Mouse (Mus musculus): ENCODE data around the gene Vav2. TPM values are rescaled to one million over a fixed set of nuclear protein-coding genes. Genes with fewer than 3 reads are reported as not detected.

Gene Vav2
- polyA plus RNA-seq, 1 experiment from 2014 or later = 36.7 TPM

DNA sequence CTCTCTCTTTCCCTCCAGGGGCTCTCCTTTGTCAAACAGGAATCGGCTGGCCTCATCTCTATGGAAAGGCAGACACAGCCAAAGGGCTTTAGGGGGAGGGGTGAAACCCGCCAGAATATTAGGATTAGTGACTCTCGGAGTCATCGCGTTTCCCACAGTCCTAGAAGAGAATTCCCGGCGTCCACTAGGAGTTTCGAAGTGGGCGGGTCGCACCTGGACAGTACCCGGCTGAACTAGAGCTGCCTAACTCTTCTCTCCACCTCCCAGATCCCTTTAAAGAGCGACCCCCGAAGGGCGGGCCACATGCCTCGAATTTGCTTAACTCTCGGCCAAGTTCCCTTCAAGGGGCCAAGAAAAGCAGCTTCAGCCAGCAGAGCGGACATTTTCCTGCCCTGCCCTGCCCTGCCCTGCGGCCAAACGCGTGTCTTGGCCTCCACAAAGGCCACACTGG lies 1.6 kb downstream of the Vav2 start:
- in situ Hi-C loops (cut with MboI; ENCODE audit: low pct_unique_long_range_greater_than_20kb) = loop anchor here (5.0 to 25.0 kb wide), 2 partner anchors 138 to 388 kb away; partner anchors contain the start of gene Slc2a6
- POLR2A ChIA-PET = interaction anchor here (0.8 to 1.2 kb wide), 2 partner anchors 107 to 114 kb away, joined by 3 to 6 read pairs; no protein-coding TSS in a partner anchor
- CTCF ChIA-PET = no interaction called here
- TF ChIP-seq CTCF (IDR thresholded peaks at IDR 0.05) = no peak
- no peaks in the 10 kb centered on the region for H3K27me3 ChIP-seq
- ATAC-seq (no peak), DNase-seq (ENCODE audit: low read depth, low spot score) (no peak)

DNA sequence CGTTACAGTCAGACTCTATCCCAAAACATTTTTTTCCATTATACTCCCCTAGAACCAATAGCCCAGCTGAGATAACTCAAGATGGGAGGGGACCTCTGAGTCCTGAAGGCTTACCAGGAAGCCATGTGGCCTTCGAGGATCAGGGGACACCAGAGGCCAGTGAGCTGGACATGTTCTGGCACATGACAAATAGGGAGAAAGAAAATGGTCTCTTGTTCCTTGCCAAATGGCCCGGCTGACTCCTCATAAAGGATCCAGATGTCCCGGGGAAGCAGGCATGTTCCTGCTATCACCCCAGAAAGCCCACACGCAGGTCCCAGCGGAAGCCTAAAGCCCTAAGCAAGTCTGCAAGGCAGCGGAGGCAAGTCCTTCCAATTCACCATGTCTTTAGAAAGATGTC lies 3.2 kb downstream of the Vav2 start:
- ATAC-seq (no peak), DNase-seq (ENCODE audit: low read depth, low spot score) (no peak)
- H3K27me3 ChIP-seq = no peaks in the 10 kb centered on the region
- in situ Hi-C loops (cut with MboI; ENCODE audit: low pct_unique_long_range_greater_than_20kb) = loop anchor here (5.0 to 25.0 kb wide), 2 partner anchors 46 to 786 kb away; partner anchors contain the start of gene Fam69b
- no peak for TF ChIP-seq CTCF (IDR thresholded peaks at IDR 0.05)
- CTCF ChIA-PET = no interaction called here
- POLR2A ChIA-PET = no interaction called here

DNA sequence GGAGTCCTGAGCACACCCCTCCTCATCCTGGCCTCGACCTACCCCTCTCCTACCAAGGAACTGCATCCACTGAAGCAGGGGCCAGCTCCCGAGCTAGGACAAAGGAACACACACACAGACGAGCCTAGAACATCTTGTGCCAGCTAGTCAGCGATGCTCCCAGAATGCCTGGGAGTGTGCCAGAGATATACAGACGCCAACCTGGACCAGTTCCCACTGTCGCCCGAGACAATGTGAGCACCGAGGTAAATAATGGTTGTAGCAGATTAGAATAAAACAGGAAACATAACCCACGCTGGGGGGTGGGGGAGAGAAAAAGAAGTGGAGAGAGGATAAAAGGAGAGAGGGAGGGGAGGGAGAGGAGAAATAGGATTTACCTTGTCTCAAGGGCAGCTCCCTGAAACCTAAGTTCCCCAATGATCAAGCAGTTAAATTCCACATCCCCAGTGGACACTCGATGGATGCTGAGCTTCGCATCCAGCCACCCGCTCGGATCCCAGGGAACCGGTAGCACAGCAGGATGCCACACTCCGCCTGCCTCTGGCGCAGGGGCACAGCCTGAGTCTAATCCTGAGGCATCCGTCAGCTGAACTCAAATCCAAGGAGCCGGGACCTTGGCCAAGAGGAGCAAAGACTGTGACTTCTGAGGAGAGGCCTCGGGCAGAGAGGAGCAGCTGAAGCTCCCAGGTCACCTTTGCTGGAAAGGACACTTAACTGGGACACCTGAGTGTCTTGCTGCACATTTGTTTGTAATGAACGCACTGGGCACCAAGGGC lies 5.4 kb downstream of the Vav2 start:
- in situ Hi-C loops (cut with MboI; ENCODE audit: low pct_unique_long_range_greater_than_20kb) = loop anchor here (5.0 to 25.0 kb wide), 2 partner anchors 44 to 784 kb away; partner anchors contain the start of gene Fam69b
- DNase-seq (ENCODE audit: low read depth, low spot score) = no peak
- no peaks in the 10 kb centered on the region for H3K27me3 ChIP-seq

DNA sequence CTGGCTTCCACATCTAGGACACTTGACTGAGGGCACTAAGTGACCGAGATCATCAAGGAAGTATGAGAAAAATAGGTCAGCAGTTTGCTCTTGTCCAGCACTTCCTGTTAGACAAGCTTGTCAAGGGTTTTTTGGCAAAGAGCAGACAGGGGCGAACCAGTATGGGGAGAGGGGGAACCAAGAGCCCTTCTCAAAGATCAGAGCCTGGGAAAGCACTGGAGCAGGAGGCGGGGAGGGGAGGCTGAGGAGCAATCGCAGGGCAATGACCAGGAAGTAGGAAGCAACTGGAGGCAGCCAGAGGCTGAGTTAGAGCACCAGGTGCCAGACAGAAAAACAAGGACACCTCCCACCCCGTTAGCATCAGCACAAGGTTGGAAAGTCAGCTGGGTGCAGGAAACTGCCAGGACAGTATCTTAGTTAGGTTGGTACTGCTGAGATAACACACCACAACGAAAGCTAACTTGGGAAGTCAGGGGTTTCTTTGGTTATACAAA lies 8.2 kb downstream of the Vav2 start:
- no peak for ATAC-seq
- ChIA-PET POLR2A (no interaction called here), CTCF (no interaction called here)
- in situ Hi-C loops (cut with MboI; ENCODE audit: low pct_unique_long_range_greater_than_20kb) = loop anchor here (25.0 kb wide), 1 partner anchor 781 kb away; the partner anchor contains the start of gene Fam69b
- no peak for DNase-seq (ENCODE audit: low read depth, low spot score)
- no peak for TF ChIP-seq CTCF (IDR thresholded peaks at IDR 0.05)
- no peaks in the 10 kb centered on the region for H3K27me3 ChIP-seq

More for the DNA sequence above, 5.4 kb downstream of the Vav2 start:
- CTCF ChIA-PET = interaction anchor here (1.0 to 1.2 kb wide), 2 partner anchors 28 to 141 kb away, joined by 3 read pairs; no protein-coding TSS in a partner anchor
- no peak for ATAC-seq
- no peak for TF ChIP-seq CTCF (IDR thresholded peaks at IDR 0.05)
- POLR2A ChIA-PET = interaction anchor here (1.1 to 1.5 kb wide), 2 partner anchors 10 to 27 kb away, joined by 3 read pairs; no protein-coding TSS in a partner anchor

DNA sequence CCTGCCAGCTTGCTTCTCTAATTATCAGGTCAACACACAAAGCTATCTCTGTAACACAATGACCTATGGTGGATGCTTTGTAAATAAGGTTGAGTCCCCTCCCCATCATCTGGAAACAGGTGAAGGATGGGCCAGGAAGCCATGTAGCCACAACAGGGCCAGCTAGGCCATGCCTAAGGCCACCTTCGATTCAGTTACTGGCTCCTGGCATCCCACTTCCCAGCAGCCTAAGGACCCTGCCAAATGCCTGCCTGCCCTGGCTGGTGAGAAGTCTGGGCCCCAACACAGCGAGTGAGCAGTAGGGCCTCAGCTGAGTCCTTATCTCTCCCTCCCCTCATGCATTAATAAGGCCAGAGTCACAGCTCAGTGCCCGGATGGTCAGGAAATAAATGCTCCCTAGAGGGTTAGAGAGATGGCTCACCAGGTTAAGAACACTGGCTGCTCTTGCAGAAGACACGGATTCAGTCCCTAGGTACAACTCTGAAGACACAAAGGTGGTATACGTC lies 9.1 kb downstream of the Vav2 start:
- POLR2A ChIA-PET = no interaction called here
- DNase-seq (ENCODE audit: low read depth, low spot score) (no peak), ATAC-seq (no peak)
- in situ Hi-C loops (cut with MboI; ENCODE audit: low pct_unique_long_range_greater_than_20kb) = loop anchor here (25.0 kb wide), 1 partner anchor 780 kb away; the partner anchor contains the start of gene Fam69b
- TF ChIP-seq CTCF (IDR thresholded peaks at IDR 0.05) = no peak
- H3K27me3 ChIP-seq = no peaks in the 10 kb centered on the region
- CTCF ChIA-PET = interaction anchor here (1.4 to 1.5 kb wide), 2 partner anchors 11 to 128 kb away, joined by 4 read pairs; no protein-coding TSS in a partner anchor

DNA sequence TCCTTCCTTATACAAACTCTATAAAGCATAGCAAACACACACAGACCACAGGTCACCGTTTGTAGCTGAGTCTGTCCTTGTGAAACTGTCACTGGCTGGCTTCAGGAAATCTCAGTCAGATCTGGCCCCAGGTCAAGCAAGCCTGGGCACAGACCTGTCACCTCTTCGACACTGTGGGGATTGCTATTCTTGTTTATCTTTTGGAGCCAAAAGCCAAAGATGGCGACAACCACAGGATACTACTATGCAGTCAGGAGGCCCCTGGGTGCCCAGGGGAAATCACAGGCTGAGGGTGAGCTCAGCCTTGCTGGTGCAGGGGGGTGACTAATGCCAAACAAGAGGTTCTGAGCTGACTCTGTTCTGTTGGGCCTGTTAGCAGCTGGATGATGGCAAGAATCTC lies 10.4 kb downstream of the Vav2 start:
- ATAC-seq (no peak), DNase-seq (ENCODE audit: low read depth, low spot score) (no peak)
- no peak for TF ChIP-seq CTCF (IDR thresholded peaks at IDR 0.05)
- ChIA-PET CTCF (interaction anchor here (0.8 to 1.5 kb wide), 3 partner anchors 9 to 127 kb away, joined by 3 to 4 read pairs (median 4); no protein-coding TSS in a partner anchor), POLR2A (no interaction called here)
- H3K27me3 ChIP-seq = no peaks in the 10 kb centered on the region
- in situ Hi-C loops (cut with MboI; ENCODE audit: low pct_unique_long_range_greater_than_20kb) = loop anchor here (25.0 kb wide), 1 partner anchor 779 kb away; the partner anchor contains the start of gene Fam69b

DNA sequence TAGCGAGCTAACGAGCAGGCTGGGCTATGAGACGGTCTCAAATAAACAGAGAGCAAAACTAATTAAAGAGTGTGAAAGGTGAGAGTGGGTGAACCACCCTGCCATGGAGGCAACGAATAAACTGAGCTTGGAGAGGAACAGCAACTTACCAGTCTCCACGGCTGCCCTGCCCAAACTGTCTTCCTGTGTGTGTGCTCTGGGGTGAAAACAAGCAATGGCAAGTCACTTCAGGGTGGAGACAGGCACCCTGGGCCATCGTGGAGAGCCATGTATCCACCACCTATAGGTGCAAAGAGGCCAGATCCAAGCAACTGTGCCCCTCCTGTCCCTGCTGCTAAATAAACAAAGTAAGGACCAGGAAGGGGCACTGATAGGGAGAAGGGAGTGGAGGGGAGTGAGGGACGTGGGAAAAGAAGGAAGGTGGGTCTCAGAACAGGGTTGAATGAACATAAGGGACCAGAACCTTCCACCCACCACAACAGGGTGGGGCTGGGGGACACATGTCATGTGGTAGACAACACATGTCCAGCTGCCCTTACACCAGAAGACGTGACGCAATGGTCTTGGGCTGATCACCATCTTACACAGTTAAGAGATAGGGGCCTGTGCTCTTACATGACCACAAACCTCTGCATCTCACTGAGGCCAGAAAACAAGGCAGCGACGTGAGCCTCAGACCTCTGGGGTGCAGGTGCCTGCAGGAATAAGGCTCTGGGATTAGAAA lies 11.6 kb downstream of the Vav2 start:
- CTCF ChIA-PET = interaction anchor here (1.2 kb wide), 1 partner anchor 11 kb away, joined by 3 read pairs; the partner anchor contains the start of gene Vav2
- in situ Hi-C loops (cut with MboI; ENCODE audit: low pct_unique_long_range_greater_than_20kb) = loop anchor here (25.0 kb wide), 1 partner anchor 778 kb away; the partner anchor contains the start of gene Fam69b

DNA sequence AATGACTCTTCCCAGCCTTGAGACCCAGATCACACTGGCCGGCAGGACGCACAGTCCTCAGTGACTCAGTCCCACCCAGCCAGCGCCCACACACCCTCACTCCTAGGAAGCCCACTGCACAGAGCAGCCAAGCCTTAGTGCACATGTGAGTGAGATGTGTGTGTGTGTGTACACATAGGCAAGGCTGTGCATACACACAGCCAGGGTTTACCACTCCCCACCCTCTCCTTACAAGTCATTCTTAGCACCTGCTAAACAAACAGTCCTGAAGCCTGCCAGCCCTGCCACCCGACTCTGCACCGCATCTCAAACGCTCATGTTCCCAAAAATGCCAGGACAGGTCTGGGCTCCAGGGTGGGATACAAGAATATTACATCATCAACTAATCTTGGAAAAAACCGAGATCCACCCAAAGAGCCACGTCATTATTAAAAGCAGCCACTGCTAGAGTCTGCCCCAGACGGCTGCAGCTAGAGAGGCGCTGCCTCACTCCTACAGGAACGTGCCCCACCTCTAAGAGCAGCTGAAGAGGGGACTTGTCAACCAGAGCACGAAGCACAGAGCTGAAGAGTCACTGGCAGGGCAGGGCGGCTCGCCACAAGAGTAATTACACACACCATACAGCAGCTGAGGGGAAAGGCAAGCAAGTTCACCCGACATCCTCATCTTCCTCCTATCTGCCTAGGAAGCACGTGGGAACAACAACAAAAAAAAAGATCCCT lies 12.7 kb downstream of the Vav2 start:
- ChIA-PET CTCF (interaction anchor here (1.2 kb wide), 1 partner anchor 13 kb away, joined by 3 read pairs; the partner anchor contains the start of gene Vav2), POLR2A (interaction anchor here (0.6 kb wide), 2 partner anchors 23 to 791 kb away, joined by 3 read pairs; no protein-coding TSS in a partner anchor)
- ATAC-seq = no peak
- TF ChIP-seq CTCF (IDR thresholded peaks at IDR 0.05) = no peak
- no peaks in the 10 kb centered on the region for H3K27me3 ChIP-seq
- in situ Hi-C loops (cut with MboI; ENCODE audit: low pct_unique_long_range_greater_than_20kb) = loop anchor here (25.0 kb wide), 1 partner anchor 777 kb away; the partner anchor contains the start of gene Fam69b
- DNase-seq (ENCODE audit: low read depth, low spot score) = no peak

More for the DNA sequence above, 11.6 kb downstream of the Vav2 start:
- TF ChIP-seq CTCF (IDR thresholded peaks at IDR 0.05) = no peak
- POLR2A ChIA-PET = interaction anchor here (0.6 kb wide), 1 partner anchor 790 kb away, joined by 3 read pairs; no protein-coding TSS in a partner anchor
- DNase-seq (ENCODE audit: low read depth, low spot score) (no peak), ATAC-seq (no peak)
- H3K27me3 ChIP-seq = no peaks in the 10 kb centered on the region

DNA sequence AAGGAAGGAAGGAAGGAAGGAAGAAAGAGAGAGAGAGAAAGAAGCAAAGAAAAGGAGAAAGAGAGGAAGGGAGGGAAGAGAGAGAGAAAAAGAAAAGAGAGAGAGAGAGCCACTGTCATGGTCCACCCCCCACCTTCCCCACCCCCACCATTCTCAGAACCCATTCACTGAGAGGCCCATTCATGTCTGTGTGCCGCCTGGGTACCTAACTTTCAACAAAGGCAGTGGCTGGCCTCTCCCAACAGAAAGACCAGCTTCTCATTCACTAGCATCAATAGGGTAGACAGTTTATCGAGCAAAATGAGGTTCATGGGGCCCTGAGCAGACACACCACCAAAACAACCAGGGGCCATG lies 13.3 kb downstream of the Vav2 start:
- no peak for DNase-seq (ENCODE audit: low read depth, low spot score)
- ChIA-PET POLR2A (interaction anchor here (0.6 kb wide), 1 partner anchor 23 kb away, joined by 3 read pairs; no protein-coding TSS in a partner anchor), CTCF (no interaction called here)
- no peak for TF ChIP-seq CTCF (IDR thresholded peaks at IDR 0.05)
- in situ Hi-C loops (cut with MboI; ENCODE audit: low pct_unique_long_range_greater_than_20kb) = loop anchor here (25.0 kb wide), 1 partner anchor 776 kb away; the partner anchor contains the start of gene Fam69b
- H3K27me3 ChIP-seq = no peaks in the 10 kb centered on the region
- no peak for ATAC-seq
